ENCODE assay signal across 7 mouse cellular contexts in genomic region chr11:88293631-88294393, GRCm38 (mm10). TPM values are rescaled to one million over a fixed set of nuclear protein-coding genes. Genes with fewer than 3 reads are reported as not detected.
DNase-seq lines count a peak whose midpoint lies in the region; ATAC-seq and TF ChIP-seq lines count a peak whose summit lies in the region.

Ccdc182 (plus strand) TSS chr11:88294058.

- H3K27me3 ChIP-seq in E14TG2a.4 (ENCODE audit: insufficient read depth, low read length): peaks cover 48% of the 10 kb centered on the region
- H3K27me3 ChIP-seq in hindbrain, embryonic 15.5 days: no peaks in the 10 kb centered on the region
- peaks cover 46% of the 10 kb centered on the region for H3K27me3 ChIP-seq in liver, embryonic 12.5 days (replicated peaks)

- 27% methylated on average over 20 of the region's 20 CpGs for WGBS in hindbrain, embryonic 15.5 days
- WGBS in liver, embryonic 12.5 days (ENCODE audit: insufficient replicate concordance): 35% methylated on average over 20 of the region's 20 CpGs

- in situ Hi-C loops in ES-E14 (cut with MboI; ENCODE audit: low sequenced_read_pairs in 2 of 2, unreplicated experiment in 2 of 2): loop anchor here in 1 of 2 experiments (10.0 kb wide), 1 partner anchor 531 kb away; no protein-coding TSS in a partner anchor

- DNase-seq in ES-E14 (ENCODE audit: low read depth, low spot score): no peak
- no peak for DNase-seq in left cerebral cortex, postnatal 14 days (ENCODE audit: low spot score in 2 of 2)
- no peak for DNase-seq in yolk sac, embryonic 10.5 days (ENCODE audit: low spot score)
- DNase-seq in urinary bladder, postnatal 14 days (ENCODE audit: low spot score): no peak

- H3K9ac ChIP-seq in ES-E14 (ENCODE audit: insufficient read depth, low read depth, low read length, poor library complexity, severe bottlenecking): peak within 1 kb of the TSS; percentile 23
- H3K9ac ChIP-seq in hindbrain, embryonic 15.5 days: no peak within 1 kb of the TSS
- H3K9ac ChIP-seq in liver, embryonic 12.5 days: no peak within 1 kb of the TSS

- H3K9me3 ChIP-seq in E14TG2a.4 (ENCODE audit: low read length) (no peaks in the 10 kb centered on the region), ES-E14 (ENCODE audit: control insufficient read depth, insufficient read depth, low read depth, low read length) (no peaks in the 10 kb centered on the region)
- H3K9me3 ChIP-seq in hindbrain, embryonic 15.5 days: no peaks in the 10 kb centered on the region
- no peaks in the 10 kb centered on the region for H3K9me3 ChIP-seq in liver, embryonic 12.5 days (replicated peaks)

- H3K4me3 ChIP-seq in E14TG2a.4 (replicated peaks; ENCODE audit: low read length) (peak within 1 kb of the TSS; percentile 76), ES-E14 (ENCODE audit: insufficient read depth in 1 of 2, low read depth in 1 of 2, low read length in 2 of 2, poor library complexity in 1 of 2, severe bottlenecking in 1 of 2) (peak within 1 kb of the TSS; percentile 59 to 67)
- peak within 1 kb of the TSS; percentile 17 for H3K4me3 ChIP-seq in hindbrain, embryonic 15.5 days
- H3K4me3 ChIP-seq in liver, embryonic 12.5 days: peak within 1 kb of the TSS; percentile 18

- ATAC-seq in hindbrain, embryonic 15.5 days (ENCODE audit: low FRiP score, low read depth): no peak
- ATAC-seq in liver, embryonic 12.5 days: no peak

- H3K4me1 ChIP-seq in E14TG2a.4 (replicated peaks; ENCODE audit: low read depth, low read length): peaks cover 20% of the 10 kb centered on the region
- no peaks in the 10 kb centered on the region; a peak in 1 of 4 replicates for H3K4me1 ChIP-seq in ES-E14 (ENCODE audit: control insufficient read depth in 2 of 2, insufficient read depth in 2 of 2, low read length in 2 of 2, poor library complexity in 1 of 2)
- peaks cover 38% of the 10 kb centered on the region for H3K4me1 ChIP-seq in hindbrain, embryonic 15.5 days (replicated peaks)
- H3K4me1 ChIP-seq in liver, embryonic 12.5 days: 0 out of 2 replicates have a peak, but pooled peaks cover 16% of the 10 kb centered on the region

- intact Hi-C loops in left cerebral cortex, postnatal 14 days (cut with DNase I): loop anchor here (5.0 kb wide), 2 partner anchors 118 to 433 kb away; no protein-coding TSS in a partner anchor

- H3K4me2 ChIP-seq in hindbrain, embryonic 15.5 days: peak within 1 kb of the TSS; percentile 47
- H3K4me2 ChIP-seq in liver, embryonic 12.5 days: peak within 1 kb of the TSS; percentile 50

- no peaks in the 10 kb centered on the region for H3K36me3 ChIP-seq in E14TG2a.4 (ENCODE audit: insufficient read depth, low read length)
- no peaks in the 10 kb centered on the region for H3K36me3 ChIP-seq in ES-E14 (ENCODE audit: control insufficient read depth, insufficient read depth, low read length, poor library complexity, severe bottlenecking)
- no peaks in the 10 kb centered on the region for H3K36me3 ChIP-seq in hindbrain, embryonic 15.5 days
- no peaks in the 10 kb centered on the region for H3K36me3 ChIP-seq in liver, embryonic 12.5 days

- TF ChIP-seq CTCF in E14TG2a.4 (conservative IDR thresholded peaks at IDR 0.05; ENCODE audit: low read length): peak; percentile 13; the same call in 1 of the 2 replicates

- H3K27ac ChIP-seq in ES-E14 (ENCODE audit: insufficient read depth, low read depth, low read length, poor library complexity, severe bottlenecking): no peak within 1 kb of the TSS
- peak within 1 kb of the TSS; percentile 32; the same call in 1 of the 2 replicates for H3K27ac ChIP-seq in hindbrain, embryonic 15.5 days (replicated peaks)
- H3K27ac ChIP-seq in liver, embryonic 12.5 days: no peak within 1 kb of the TSS

TF ChIP-seq in ES-E14, 5 proteins besides CTCF, POLR2A, EP300 and RAD21:
- no peak for TF ChIP-seq MAFK (IDR thresholded peaks at IDR 0.05; ENCODE audit: insufficient read depth, low read depth, low read length)

RNA-seq across cellular contexts. Expression of gene Ccdc182, which starts in this region (rescaled TPM):
- 0.37 TPM in 1 of 2 replicates, not detected in the other for total RNA-seq in ES-E14 (2012; rRNA removed)
- 0.17 and 0.29 TPM in 2 replicates for polyA plus RNA-seq in hindbrain, embryonic 15.5 days (2015; fragmentation: Nextera tagmentation; extraction: Ambion mirVana)
- polyA plus RNA-seq in liver, embryonic 12.5 days (2016; fragmentation: Nextera tagmentation; extraction: Ambion mirVana): 0.10 and 0.14 TPM in 2 replicates
- not detected for total RNA-seq in left cerebral cortex, postnatal 14 days (2021)

Comparison
In these comparisons a context has a peak if more than half of its experiments do, and no peak if none do; other contexts are left out.
1. H3K4me3 ChIP-seq: peak in every context shown above with its lines; median percentile 76 in E14TG2a.4; 63 in ES-E14; 18 in liver, embryonic 12.5 days; 17 in hindbrain, embryonic 15.5 days.